Mouse (Mus musculus) urinary bladder, adult 2 months (tissue): ENCODE measurements around the gene Unc45a. TPM values are rescaled to one million over a fixed set of nuclear protein-coding genes. Genes with fewer than 3 reads are reported as not detected.

Experiments
- DNase-seq: peaks from one replicate; pipeline ENCODE4 v3.0.0; 2022; ENCODE audit warnings: low spot score
- polyA plus RNA-seq: library from polyadenylated mRNA; depleted of rRNA; stranded (reverse); fragments of >200 nt; gene quantifications from 2 replicates; pipeline ENCODE4 v1.2.3, GENCODE M21; 2012; rRNA removed

The Unc45a gene
- polyA plus RNA-seq, 1 experiment, result 92.8 TPM

DNA sequence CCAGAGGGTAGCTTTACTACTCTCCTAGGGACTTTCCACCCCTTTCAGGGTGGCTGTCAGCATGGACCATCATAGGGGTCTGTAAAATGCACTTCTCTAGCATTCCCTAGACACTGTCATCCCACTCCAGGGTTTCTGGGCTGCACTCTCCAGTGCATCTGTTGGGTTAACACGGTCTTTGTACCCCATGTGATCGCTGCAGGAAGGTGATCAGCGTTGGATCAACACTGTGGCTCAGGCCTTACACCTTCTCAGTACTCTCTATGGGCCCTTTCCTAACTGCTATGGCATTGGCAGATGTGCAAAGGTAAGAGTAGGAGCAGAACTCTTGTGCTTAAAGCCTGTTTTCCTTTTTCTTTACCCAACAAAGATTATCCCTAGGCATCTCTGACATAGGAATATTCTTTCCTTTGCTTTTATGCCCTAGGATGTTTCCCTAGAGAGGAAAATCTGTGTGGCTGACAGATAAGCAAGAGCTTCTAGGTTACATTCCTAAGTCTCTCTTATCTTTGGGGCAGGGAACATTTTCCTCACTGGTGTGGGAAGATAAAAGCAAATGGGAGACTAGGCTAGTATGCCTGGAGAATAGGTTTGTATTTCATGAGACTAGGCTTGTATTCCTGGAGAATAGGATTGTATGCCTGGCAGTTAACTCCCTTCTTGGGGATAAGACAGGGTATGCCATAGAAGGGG lies 57.4 kb downstream of the Unc45a start:
- no peak for DNase-seq

DNA sequence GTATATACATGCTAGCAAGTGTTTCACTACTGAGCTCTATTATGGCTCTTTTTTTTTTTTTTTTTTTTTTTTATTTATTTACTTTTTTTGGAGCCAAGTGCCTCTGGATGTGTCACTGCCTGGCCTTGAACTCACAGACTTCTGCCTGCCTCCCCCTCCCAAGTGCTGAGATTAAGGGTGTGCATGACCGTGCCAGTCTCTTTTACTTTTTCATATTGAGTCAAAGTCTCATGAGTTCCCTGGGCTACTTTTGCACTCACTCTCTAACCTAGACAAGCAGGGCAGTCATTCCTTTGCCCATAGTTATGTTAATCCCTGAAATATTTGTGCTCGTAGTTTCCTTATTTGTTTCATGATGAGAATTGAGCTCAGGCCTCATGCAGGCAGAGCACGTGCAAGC lies 59.2 kb downstream of the Unc45a start:
- DNase-seq, result no peak

DNA sequence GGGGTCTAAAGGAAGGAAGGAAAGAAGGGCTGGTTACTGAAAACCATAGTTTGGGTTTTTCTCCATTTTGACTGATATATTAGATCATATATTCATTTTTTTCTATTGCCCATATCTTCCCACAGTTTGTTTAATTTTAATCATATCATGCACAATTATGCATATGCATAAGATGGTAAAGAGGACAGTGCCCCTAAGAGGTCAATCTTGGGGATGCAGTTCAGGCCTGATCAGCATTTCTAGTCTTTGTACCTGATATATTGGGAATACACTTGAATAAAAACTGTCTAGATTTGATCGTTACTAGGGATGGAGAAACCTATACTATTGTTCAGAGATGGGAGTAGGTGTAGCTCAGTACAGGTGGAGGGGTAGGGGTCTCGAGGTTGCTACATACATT lies 59.8 kb downstream of the Unc45a start:
- DNase-seq, result no peak

DNA sequence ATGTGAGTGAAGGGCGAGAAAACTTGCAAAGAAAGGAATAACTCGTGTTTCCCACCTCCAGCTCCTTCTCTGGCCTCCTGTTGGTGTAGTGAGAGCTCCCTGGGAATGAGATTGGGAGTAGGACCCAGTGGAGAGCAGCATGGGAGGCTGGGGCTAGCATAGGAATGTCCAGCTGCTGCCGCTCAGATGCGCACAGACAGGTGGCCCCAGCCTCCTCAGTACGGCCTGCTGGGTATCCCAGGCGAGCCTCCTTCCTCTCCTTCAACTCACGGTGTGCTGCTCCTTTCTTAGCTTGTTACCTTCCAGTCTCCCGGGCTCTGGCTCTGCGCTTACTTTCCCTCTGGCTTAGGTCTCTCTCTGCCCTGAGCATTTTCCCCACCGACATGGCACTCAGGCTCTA lies 60.8 kb downstream of the Unc45a start:
- no peak for DNase-seq

DNA sequence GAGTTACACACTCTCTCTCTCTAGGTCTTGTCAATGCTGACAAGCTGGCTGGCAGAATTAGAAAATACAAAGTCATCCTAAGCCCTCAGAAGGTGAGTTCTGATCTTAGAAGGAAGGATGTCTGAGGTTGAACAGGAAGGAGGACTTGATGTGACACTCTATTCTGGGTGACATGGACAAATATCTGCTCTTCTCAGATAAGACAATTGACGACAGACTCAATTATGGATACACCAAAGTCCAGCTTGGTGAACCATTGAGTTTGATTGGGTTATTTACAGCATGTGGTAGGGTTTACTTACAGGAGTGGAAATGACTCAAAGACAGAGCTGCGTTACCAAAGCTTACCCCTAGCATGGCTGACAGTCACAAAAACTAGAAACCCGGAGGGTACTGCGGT lies 64.4 kb downstream of the Unc45a start:
- no peak for DNase-seq

Other genes starting within 250 kb of the Unc45a start
- 86.8 and 101 TPM in 2 replicates for gene Idh2, start 225.6 kb downstream of the Unc45a start, polyA plus RNA-seq
- gene Sema4b, start 154.2 kb downstream of the Unc45a start, polyA plus RNA-seq, result 15.8 and 27.2 TPM in 2 replicates
- gene Cib1, start 108.2 kb downstream of the Unc45a start, polyA plus RNA-seq, result 66.1 and 85.6 TPM in 2 replicates
- 2.2 and 2.6 TPM in 2 replicates for gene Gdpgp1, start 108.1 kb downstream of the Unc45a start, polyA plus RNA-seq
- gene Ttll13, start 94.6 kb downstream of the Unc45a start, polyA plus RNA-seq, result 1.2 and 1.7 TPM in 2 replicates
- 41.7 and 54.9 TPM in 2 replicates for gene Ngrn, start 79.8 kb downstream of the Unc45a start, polyA plus RNA-seq
- 20.3 and 20.7 TPM in 2 replicates for gene Vps33b, start 71.4 kb downstream of the Unc45a start, polyA plus RNA-seq
- 5.0 and 5.7 TPM in 2 replicates for gene Prc1, start 46.6 kb downstream of the Unc45a start, polyA plus RNA-seq
- gene Rccd1, start 16.6 kb downstream of the Unc45a start, polyA plus RNA-seq, result 21.5 and 26.5 TPM in 2 replicates
- 33.3 and 40.9 TPM in 2 replicates for gene Hddc3, start 2.1 kb upstream of the Unc45a start, polyA plus RNA-seq
- 37.1 and 49.6 TPM in 2 replicates for gene Man2a2, start 30.4 kb upstream of the Unc45a start, polyA plus RNA-seq
- 22.6 and 24.0 TPM in 2 replicates for gene Fes, start 46.9 kb upstream of the Unc45a start, polyA plus RNA-seq
- 25.3 and 40.7 TPM in 2 replicates for gene Furin, start 64.4 kb upstream of the Unc45a start, polyA plus RNA-seq
- gene Blm, start 194.1 kb upstream of the Unc45a start, polyA plus RNA-seq, result 2.3 and 2.7 TPM in 2 replicates